Mouse (Mus musculus): Measurements from ENCODE around the gene Alg5.
"Not testable (repeated sequence)": the region's sequence is repeated elsewhere in the genome, so short reads cannot be mapped to it uniquely, and the experiment has no call there.

Gene Alg5

DNA sequence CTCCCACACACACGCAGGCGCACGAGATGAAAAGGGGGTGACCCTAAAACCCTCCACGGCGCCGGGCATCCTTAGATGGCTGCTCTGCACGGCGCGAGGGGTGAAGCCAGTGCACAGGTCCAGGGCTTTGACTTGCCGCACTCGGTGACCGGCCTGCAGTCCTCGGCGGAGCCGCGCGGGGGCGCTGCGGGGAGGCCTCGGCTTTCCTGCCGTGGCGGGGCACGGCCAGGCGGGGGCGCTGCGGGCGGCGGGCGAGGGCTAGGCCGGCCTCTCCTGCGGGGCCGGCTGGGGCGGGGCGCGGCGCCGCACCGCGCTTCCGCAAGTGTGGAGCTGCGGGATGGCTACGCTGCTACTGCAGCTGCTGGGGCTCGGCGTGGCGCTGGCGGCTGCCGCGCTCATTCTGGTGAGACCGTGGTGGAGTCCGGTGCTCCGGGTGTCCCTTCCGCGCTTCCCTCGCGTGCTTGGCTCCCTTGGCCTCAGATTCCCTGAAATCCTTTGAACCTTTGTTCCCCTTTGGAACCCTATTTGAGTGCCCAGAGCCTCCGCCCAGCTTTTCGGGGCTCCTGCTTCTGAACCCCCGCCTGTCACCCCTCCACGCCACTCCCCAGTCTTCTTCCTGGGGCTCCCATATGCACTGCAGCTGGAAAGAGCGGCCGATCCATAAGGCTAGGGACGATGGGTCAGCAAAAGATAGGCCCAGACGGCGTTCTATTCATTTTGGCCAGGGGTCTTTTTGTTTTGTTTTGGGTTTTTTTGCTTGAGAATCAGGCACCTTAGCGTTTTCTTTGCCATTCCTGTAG lies at the start of gene Alg5, which contains the start of gene Exosc8:
Gene Alg5 (plus strand): TSS at position 293 of the 800 bp plus-strand sequence.
Gene Exosc8 (minus strand): TSS at position 147 of the 800 bp plus-strand sequence.
- peak; percentile 81 for DNase-seq (ENCODE audit: low spot score)

- DNase-seq (ENCODE audit: low spot score): no peak
Measured at GRCm38 (mm10) chr3:54687245-54687644, 48.1 kb upstream of the Alg5 start.

DNA sequence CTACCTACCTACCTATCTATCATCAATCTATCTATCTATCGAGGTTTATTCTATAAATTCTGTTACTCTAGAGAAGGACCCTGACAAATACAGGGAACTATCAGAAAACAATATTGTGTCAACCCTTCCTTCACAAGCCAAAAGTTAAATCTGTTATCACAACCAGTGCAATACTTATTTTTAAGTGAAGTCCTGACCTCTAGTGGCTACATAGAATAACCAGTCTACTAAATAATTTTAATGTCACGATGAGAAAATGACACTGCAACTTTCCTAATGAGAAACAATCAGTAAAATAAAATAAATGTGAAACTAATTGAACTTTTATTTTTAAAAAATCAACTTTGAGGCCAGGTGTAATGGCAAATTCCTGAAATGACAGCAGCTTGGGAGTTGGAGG lies 46.2 kb upstream of the Alg5 start:
- no peak for DNase-seq (ENCODE audit: low spot score)

GRCm38 (mm10) chr3:54692202-54693055 lies 42.9 kb upstream of the Alg5 start, which contains the start of gene Supt20:
Gene Supt20, plus strand, starts transcription at chr3:54692807.
- DNase-seq (ENCODE audit: low spot score): peak; percentile 90

DNA sequence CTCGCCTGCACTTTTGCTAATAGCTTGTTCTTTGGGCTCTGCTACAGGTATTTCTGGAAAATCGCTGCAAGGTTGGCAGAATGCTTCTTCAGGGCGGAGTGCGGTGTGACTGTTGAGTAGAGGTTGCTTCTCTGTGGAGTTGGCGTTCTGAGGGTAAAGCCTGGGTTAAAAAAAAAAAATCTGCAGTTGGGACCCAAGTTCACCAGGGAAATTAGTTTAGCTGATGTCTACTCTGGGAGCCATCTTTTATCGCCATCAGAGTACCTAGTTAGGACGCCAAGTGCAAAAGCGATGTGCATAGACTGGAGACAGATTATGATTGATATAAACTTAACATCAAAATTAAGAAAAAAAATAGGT lies 42.3 kb upstream of the Alg5 start:
- DNase-seq (ENCODE audit: low spot score): no peak

DNA sequence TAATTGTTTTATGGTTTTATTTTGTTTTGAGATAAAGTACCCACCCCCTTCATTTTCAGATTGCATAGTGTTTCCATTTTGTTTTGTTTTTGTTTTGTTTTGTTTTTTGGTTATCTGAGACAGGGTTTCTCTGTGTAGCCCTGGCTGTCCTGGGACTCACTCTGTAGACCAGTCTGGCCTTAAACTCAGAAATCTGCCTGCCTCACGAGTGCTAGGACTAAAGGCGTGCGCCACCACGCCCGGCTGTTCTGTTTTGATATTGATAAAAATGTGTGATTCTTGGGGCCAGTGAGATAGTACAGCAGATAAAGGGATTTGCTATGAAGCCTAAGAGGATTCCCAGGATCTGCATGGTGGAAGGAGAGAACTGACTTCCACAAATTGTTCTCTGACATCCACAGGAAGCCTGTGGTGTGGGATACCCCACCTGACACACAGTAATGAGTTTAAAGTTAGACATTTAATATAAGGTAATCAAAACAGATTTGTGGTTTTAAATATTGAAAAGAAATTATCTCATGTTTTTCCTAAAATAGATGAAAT lies 35.5 kb upstream of the Alg5 start:
- no peak for DNase-seq (ENCODE audit: low spot score)

- DNase-seq (ENCODE audit: low spot score): not testable (repeated sequence)
Measured at GRCm38 (mm10) chr3:54704106-54704505, 31.2 kb upstream of the Alg5 start.

- DNase-seq (ENCODE audit: low spot score): no peak
Measured at GRCm38 (mm10) chr3:54708972-54709371, 26.4 kb upstream of the Alg5 start.

DNA sequence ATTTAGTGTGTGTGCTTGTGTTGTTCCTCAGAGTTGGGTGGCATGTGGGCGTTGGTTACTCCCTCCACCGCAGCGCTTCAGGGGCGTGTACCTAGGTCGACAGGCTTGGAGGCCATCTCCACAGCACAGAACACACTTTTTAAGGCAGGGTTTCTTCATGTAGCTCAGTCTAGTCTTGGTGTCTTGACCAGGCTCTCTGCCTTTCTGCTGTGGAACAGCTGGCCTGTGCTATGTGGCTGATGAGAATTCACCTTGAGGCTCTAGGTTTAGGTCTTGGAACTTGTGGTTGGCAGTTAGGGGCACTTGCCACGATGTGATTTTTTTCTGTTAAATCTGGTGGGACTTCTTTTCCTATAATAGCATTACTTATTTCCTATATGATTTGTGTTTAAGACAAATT lies 21.1 kb upstream of the Alg5 start, which contains the start of gene Gm21958:
Gene Gm21958 (minus strand): TSS at position 101 of the 400 bp plus-strand sequence.
- DNase-seq (ENCODE audit: low spot score): no peak

- DNase-seq (ENCODE audit: low spot score): peak; percentile 35
Measured at GRCm38 (mm10) chr3:54715461-54715860, 19.9 kb upstream of the Alg5 start.

- DNase-seq (ENCODE audit: low spot score): no peak
Measured at GRCm38 (mm10) chr3:54717348-54717747, 18.0 kb upstream of the Alg5 start.

DNA sequence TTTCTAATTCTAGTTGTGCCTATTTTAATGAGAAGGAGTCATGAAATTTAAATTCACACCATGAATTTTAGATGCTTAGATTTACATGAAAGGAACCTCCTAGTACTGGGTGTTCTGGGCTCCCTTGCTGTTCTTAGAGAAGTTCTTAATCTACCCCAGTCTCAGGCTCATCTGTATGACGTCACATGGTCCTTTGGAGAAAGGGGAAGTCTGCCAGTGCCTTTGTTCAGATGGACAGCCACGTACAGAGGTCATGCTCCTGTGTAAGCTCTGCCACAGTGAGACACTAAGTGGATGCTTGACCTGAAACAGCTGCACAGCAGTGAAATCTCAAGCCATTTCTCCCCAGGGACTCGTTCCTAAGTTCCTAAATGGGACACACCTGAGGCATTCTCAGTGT lies 16.4 kb upstream of the Alg5 start:
- no peak for DNase-seq (ENCODE audit: low spot score)

- DNase-seq (ENCODE audit: low spot score): no peak
Measured at GRCm38 (mm10) chr3:54723741-54724500, 11.4 kb upstream of the Alg5 start.

- DNase-seq (ENCODE audit: low spot score): no peak
Measured at GRCm38 (mm10) chr3:54725344-54725743, 10.0 kb upstream of the Alg5 start.

DNA sequence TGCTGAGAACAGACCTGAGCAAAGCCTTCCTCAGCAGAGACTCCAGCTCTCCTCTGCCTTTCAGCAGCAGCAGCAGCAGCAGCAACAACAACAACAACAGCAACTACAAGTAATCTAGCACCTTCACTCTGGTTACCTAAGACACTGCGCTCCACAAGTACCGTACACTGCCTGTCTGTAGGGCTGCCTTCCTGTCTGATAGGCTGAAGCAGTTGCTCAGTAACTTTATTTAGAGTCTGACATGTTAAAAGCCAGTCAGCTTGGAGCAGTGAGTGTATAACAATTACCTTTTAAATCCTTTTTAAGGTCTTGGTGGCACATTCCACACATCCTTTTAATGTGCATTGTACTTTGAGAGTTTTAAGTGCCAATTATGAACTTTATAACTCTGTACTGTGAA lies 7.8 kb upstream of the Alg5 start:
- no peak for DNase-seq (ENCODE audit: low spot score)

- no peak for DNase-seq (ENCODE audit: low spot score)
Measured at GRCm38 (mm10) chr3:54728100-54728499, 7.2 kb upstream of the Alg5 start.

GRCm38 (mm10) chr3:54731626-54732150 lies 3.7 kb upstream of the Alg5 start:
- no peak for DNase-seq (ENCODE audit: low spot score)

GRCm38 (mm10) chr3:54732371-54732770 lies 3.0 kb upstream of the Alg5 start:
- no peak for DNase-seq (ENCODE audit: low spot score)

DNA sequence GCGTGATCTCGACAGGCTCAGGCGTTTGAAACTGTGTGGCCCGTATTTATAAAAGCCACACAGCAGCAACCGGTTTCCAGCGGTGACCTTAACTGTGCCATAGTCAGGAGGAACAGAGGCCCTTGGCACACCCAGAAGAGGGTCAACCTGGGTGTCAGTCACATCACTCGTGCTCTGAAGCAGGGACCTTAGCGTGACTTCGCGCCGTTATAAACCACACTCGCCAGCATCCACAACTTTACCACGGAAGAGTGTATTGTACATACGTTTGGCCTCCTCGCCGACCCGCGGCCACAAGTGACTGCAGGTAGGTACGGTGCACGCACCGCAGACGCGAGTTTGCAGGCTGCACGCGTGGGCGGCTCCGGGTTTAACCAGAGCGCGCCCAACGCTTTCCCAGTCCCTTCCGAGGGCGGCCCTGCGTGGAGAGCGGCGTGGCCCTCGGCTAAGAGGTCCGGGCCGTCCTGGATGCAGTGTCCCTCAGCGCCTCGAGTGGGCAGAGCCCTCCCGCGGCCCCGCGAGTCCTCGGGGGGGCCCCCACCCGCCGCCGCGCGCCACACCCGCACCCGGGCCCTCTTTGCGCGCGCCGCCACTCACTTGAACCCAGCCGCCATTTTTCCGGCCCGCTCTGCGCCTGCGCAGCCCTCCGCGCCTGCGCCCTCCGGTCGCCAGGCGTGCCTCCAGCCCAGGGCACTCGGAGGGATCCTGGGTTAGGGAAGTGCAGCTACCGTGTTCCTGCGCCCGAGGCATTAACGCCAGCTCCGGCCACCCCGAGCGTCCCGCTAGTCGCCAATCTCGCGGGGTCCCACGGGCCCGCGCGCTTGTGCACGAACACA lies 710 bp upstream of the Alg5 start:
- peak; percentile 71 for DNase-seq (ENCODE audit: low spot score)

DNA sequence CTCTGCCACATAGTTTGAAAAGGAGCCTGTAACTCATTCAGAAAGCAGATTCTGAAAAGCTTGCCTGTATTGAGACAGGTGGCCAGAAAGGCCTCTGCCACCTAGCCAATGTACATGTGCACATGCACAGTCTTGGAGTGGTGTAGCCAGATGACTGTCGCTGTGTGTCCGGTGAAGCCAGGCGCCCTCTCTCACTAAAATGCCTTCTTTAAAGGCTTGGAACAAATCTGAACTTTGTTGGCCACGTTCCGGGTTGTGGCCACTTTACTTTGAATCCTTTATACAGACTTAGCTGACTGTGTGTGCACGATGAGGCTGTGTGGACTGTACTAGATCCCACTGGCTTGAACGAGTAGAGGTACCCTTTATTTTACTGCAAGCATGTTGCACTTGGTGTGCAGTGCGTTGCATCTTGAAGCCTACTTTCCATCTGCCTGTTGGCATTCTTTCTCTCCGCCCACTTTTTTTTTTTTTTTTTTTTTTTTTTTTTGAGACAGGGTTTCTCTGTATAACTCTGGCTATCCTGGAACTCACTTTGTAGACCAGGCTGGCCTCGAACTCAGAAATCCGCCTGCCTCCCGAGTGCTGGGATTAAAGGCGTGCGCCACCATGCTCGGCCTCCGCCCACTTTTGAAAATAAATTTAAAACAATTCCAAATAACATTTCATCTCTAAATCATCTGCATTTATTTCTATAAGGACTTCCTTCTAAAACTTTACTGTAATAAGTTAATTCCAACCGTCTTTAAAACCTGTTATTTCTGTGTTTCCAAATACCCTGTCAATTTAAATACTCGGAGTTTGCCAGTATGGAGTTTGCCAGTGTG lies 975 bp downstream of the Alg5 start:
- no peak for DNase-seq (ENCODE audit: low spot score)
